Mouse (Mus musculus): Measurements from ENCODE around the gene 4931428F04Rik.
"Not testable (repeated sequence)": the region's sequence is repeated elsewhere in the genome, so short reads cannot be mapped to it uniquely, and the experiment has no call there.

Gene 4931428F04Rik

DNA sequence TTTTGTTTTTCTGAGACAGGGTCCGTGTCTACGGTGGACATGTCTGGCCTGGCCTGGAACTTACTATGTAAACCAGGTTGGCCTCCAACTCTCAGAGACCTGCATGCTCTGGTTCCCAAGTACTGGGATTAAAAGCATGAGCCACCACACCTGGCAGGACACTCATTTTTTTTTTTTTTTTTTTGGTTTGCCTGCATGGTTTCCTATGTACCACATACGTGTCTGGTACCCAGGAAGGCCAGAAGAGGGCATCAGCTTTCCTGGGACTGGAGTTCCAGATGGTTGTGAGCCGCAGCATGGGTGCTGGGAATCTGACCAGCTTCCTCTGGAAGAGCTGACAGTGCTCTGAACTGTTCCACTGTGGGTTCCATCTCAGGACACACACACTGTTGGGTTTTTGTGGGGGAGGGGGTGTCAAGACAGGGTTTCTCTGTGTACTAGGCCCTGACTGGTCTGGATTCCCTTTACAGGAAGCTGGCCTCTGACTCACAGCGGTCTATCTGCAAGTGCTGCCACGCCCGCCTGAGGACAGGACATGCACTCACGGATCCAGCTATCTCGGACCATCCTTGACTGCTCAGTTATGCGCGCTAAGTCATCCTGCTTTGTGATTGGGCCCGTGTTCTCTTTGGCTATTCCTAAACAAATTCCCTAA, 28.2 kb downstream of the 4931428F04Rik start:
- DNase-seq (ENCODE audit: low spot score in 2 of 2), result no peak

DNA sequence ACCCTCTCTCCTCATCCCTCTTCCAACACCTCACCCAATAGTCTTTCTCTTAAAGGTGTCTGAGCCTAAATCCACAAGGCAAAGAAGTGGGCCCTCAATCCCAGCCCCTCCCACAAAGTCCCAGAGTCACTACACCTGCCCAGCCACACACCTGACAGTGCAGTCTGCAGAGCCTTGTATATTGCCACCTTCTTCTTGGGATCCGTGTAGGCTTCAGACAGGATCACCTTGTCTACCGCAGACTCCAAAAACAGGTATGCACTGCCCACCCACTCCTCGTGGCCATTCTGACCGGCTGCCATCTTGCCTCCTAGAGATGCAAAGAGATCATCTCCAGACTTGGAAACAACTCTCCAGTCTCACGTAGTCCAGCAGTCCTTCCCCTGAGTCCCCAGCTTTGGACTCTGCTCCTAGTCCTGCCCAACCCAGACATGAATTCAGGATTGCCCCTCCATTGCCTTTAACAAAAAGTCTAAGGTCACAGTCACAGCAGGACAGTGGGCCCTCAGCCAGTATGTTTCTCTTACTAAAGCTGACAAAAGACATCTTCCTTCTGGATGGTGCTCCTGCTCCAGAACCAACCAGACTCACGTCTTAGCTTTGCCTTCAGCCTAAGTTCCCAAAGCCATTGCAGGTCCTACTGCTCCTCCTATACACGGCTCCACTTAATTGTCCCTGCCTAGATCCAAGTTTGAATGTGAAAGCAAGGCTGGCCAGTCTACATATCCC, 29.1 kb downstream of the 4931428F04Rik start:
- DNase-seq (ENCODE audit: low spot score in 2 of 2), result no peak

- peak; percentile 65 to 83 for DNase-seq (ENCODE audit: low spot score in 2 of 2)
These were observed 29.8 kb downstream of the 4931428F04Rik start for GRCm38 (mm10) chr8:105259721-105260320.

DNA sequence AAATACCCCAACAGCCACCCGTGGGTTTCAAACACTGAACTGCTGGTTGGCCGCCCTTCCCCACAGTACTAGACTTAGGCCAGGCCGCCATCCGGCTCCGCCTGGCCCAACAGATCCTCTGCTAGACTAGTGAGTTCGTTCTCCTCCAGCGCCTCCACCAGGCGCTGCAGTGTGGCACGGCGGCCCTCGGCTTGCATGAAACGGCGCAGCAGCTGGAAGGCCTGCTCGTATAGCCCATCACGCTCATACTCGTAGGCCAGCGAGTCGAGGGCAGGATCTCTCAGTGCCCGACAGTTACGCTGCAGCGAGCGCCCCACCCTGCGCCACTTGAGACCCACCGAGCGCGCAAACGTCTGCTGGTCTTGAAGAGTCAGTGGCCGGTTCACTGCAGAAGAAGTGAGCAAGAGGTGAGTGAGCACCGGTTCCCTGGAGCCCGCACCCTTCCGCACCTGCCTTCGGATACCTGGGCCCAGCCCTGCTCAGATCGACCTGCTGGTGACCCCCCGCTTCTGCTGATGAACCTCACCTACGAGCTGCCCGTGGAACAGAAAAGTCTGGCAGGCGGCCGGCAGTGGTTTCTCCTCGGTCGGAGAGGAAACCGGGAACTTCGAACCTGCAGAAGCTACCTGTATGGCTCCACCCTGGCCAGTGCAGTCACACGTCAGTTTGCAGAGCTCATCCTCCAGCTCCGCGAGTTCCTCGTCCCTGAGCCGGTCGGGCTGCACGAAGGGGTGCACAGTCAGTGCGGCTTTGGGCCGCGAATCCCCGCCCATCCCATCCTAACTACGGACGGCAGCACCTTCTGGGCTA, 30.5 kb downstream of the 4931428F04Rik start:
- DNase-seq (ENCODE audit: low spot score in 2 of 2), result no peak

- no peak for DNase-seq (ENCODE audit: low spot score in 2 of 2)
These were observed 32.1 kb downstream of the 4931428F04Rik start for GRCm38 (mm10) chr8:105257318-105258114.

DNA sequence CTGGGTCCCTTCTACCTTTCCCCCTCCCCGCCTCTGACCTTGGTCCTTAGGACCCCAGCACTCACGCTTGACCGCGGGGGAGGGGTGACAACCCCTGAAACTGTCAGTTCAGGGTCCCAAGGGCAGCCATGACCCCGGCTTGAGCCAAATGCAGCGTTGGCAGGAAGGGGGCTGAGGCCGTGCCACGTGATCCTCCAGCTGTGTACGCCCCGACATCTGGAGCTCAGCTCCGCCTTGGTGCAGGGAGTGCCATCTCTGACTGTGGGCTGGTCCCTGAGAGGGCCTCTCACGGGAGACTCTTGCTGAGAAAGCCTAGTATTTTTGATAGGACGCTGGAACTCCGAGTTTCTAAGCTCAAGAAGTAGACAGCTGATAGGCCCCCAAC, 34.7 kb downstream of the 4931428F04Rik start, which contains the start of gene B3gnt9:
TSS of gene B3gnt9 (minus strand) at position 188 of the 385 bp plus-strand sequence.
- peak; percentile 84 to 87 for DNase-seq (ENCODE audit: low spot score in 2 of 2)

GRCm38 (mm10) chr8:105254152-105254965, 35.3 kb downstream of the 4931428F04Rik start:
- DNase-seq (ENCODE audit: low spot score in 2 of 2), result peak; percentile 89 to 95

- no peak for DNase-seq (ENCODE audit: low spot score in 2 of 2)
These were observed 35.9 kb downstream of the 4931428F04Rik start for GRCm38 (mm10) chr8:105253766-105254151.

- DNase-seq (ENCODE audit: low spot score in 2 of 2), result no peak
These were observed 36.8 kb downstream of the 4931428F04Rik start for GRCm38 (mm10) chr8:105252680-105253537.

GRCm38 (mm10) chr8:105251954-105252353, 37.7 kb downstream of the 4931428F04Rik start:
- DNase-seq (ENCODE audit: low spot score in 2 of 2), result no peak

DNA sequence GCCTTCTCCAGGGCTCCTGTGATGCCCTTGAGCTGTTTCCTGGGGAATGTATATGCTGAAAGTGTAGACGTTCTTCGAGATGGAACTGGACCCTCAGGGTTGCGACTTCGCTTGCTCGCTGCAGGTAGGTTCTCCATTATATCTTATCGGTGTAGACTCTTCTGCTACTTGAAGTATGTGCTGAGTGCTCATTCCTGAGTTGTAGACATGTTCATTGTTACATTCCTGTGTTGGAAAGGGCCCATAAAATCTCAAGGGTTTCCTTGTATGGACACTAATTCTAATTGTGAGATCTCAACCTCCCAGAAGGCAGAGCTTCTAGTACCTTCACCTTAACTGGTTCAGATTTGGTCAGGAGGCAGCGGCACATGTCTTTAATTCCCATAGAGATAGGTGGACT, 48.6 kb downstream of the 4931428F04Rik start:
- no peak for DNase-seq (ENCODE audit: low spot score in 2 of 2)

DNA sequence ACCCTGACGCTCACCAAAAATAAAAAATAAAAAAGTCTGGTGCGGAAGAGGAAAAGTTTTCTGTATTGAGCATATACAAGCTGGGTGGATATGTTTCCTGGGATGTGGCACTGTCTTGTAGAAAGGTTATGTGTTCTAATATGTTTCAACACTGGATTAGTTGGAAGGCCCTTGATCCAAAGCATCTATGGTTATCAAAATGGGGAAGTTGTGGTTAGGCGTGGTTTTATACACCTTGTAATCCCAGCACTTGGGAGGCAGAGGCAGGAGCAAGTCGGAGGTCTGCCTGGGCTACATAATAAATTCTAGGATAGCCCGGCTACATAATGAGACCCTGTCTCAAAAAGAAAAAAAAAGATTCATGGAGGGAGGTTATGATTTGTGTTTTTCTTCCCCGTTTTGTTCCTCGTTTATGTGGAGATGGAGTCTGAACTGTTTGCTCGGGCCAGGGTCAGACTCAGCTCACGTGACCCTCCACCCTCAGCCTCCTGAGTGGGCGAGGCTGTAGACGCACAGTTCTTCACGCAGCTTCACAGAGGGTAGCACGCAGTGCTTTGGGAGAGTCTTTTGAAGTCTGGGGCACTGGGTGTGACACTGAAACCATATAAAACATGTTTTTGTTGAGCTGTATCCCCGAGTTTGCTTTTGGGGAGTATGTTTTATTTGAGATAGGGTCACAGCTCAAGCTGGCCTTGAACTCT, 52.1 kb downstream of the 4931428F04Rik start:
- DNase-seq (ENCODE audit: low spot score in 2 of 2), result no peak

- no peak for DNase-seq (ENCODE audit: low spot score in 2 of 2)
These were observed 54.5 kb downstream of the 4931428F04Rik start for GRCm38 (mm10) chr8:105235206-105235605.

GRCm38 (mm10) chr8:105233126-105233935, 56.3 kb downstream of the 4931428F04Rik start:
- DNase-seq (ENCODE audit: low spot score in 2 of 2), result no peak

DNA sequence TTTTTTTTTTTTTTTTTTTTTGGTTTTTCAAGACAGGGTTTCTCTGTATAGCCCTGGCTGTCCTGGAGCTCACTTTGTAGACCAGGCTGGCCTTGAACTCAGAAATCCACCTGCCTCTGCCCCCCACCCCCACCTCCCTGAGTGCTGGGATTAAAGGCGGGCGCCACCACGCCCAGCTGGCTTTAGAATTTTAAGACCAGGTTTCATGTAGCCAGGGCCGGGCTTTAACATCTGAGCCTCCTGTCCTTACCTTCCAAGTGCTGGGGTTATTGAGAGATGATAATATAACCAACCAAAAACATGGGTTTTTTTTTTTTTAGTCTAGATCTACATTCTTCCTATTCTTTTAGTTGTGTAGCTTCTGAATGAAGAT, 57.4 kb downstream of the 4931428F04Rik start:
- DNase-seq (ENCODE audit: low spot score in 2 of 2), result not testable (repeated sequence)

DNA sequence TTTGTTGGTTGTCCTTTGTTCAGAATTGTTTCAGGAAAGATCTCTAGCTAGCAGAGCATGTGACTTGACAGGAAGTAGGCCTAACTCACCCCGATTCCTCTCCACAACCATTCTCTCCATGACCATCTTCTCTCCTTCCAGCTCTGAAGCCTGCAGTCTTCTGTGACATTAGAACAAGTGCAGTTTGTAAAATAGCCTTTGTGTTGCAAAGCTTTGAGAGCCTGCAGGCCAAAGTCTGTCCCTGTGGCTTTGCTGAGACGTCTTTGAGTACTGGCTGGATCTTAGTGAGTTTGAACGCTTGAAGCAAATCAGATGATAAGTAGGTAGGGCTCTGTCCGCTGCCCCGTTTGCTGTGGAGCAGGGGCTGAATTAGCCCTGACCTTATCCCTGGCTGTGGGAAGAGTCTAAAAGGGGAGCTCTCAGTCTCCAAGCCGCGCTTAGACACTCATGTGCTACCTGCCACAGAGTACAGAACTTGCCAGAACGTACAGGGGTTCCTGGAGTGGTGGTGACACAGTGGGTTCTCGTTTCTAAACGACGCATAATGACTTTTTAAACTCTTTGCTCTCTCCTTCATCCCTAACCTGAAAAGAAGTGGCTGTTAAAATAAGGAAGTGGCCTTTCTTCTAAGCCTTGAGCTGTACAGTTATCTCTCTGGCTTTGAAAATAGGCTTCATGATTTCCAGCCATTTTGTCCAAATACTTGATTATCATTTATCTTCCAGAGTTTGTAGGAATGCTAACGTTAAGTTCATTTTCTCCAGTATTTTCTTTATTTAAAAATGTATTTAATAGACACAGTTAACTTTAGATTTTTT, 58.0 kb downstream of the 4931428F04Rik start:
- no peak for DNase-seq (ENCODE audit: low spot score in 2 of 2)
